Mouse (Mus musculus) large intestine, adult 2 months (tissue): ENCODE results near the gene Nrk. TPM values are rescaled to one million over a fixed set of nuclear protein-coding genes. Genes with fewer than 3 reads are reported as not detected.
A peak's percentile ranks its signal among the peaks of the same experiment; 100 is the strongest.

Experiments
- DNase-seq: peaks from one replicate; pipeline ENCODE4 v3.0.0-alpha.2; 2012; ENCODE audit warnings: low read depth, low spot score
- WGBS: fragments of 180-500 bp; shearing (Covaris S2); methylation state at CpG from one replicate; pipeline ENCODE4 v1.1.7; 2018; 5-methylcytosine and 5-hydroxymethylcytosine counted together
- polyA plus RNA-seq: library from polyadenylated mRNA; depleted of rRNA; stranded (reverse); fragments of >200 nt; gene quantifications from 2 replicates; pipeline ENCODE4 v1.2.3, GENCODE M21; 2012; rRNA removed

The Nrk gene
- polyA plus RNA-seq = not detected in 2 replicates

GRCm38 (mm10) chrX:138914041-138914776, at the start of gene Nrk:
Gene Nrk (plus strand): TSS chrX:138914430.
- DNase-seq = no peak
- WGBS = 20% methylated on average over 48 of the region's 55 CpGs

GRCm38 (mm10) chrX:138913366-138913765, 864 bp upstream of the Nrk start:
- DNase-seq = no peak
- 19% methylated on average over 8 of the region's 8 CpGs for WGBS

DNA sequence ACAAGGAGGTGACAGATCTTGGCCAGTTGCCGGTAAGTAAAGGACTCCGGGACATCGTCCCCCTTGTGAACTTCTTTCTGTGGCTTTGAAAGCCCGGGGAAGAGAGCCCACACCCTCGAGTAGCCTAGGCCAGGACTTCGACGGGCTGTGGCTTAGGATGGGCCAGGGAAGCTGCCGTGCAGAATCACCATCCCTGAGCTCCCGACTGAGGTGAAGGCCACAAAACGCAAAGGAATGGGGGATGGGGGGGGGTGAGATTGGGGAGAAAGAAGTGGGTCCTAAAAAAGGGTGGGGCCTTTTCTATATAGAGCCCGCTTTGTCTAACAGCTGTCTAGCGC, 516 bp downstream of the Nrk start:
- WGBS = 31% methylated on average over 12 of the region's 12 CpGs

DNA sequence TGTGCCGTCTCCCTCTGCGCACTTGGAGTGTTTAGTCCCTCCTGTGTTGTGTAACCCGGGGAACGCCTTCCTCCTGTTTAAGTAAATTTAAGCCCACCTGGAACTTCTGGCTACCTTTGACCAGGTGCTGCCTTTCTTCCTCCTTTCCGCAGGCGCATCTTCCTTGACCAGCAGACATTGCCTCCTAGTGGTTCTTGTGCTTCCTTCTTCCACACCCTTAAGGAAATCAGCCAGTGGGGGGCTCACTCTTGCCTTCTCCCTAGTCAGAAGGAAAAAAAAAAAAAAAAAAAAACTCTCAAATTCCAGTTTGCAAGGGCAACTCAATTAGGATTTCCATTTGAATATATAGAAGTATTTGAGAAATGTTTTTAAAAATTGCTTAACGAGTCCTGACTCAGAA, 4.8 kb downstream of the Nrk start:
- WGBS = 62% methylated on average over 7 of the region's 7 CpGs
- DNase-seq = no peak

More for the DNA sequence above, 516 bp downstream of the Nrk start:
- no peak for DNase-seq

DNA sequence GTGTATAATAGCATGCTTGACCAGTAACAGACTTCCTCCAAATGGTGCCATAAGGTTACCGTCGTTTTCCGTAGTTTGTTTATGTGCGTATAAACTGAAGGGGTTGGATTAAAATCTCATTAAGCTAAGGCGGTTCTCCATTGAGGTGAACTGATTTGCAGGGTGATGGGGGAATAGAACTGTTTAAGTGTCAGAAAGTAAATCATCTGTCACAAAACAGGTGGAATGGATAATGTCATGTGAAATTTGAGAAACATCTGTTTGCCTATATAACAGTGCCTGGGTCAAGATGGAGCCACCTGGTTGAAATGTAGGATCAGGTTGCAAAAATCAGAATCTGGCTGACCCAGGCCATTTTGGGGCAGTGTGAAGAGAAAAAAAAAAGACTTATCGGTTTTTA, 29.7 kb downstream of the Nrk start:
- WGBS = 84% methylated on average over 6 of the region's 6 CpGs
- DNase-seq = no peak

DNA sequence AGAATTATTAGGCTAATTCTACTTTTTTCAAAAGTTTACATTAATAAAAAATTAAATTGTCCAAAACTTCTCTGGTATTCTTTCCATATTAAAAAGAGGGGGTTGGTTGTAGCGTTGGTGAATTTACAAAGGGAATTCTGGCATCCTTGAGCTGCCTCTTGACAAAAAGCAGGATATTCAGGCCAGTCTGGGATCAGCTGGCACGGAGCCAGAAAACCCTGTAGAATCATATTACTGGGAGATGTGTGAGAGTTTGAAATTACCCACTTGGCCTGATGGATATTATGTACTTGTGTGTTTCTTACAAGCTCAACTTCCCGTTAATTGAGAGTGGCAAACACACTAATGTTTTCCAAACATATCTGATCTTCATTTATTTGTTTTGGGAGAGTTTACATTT, 46.5 kb downstream of the Nrk start:
- DNase-seq = no peak

GRCm38 (mm10) chrX:138978501-138978900, 64.3 kb downstream of the Nrk start:
- 46% methylated on average over 3 of the region's 3 CpGs for WGBS
- DNase-seq = no peak

More for the DNA sequence above, 46.5 kb downstream of the Nrk start:
- WGBS = 35% methylated on average over 3 of the region's 3 CpGs

GRCm38 (mm10) chrX:138979249-138979648, 65.0 kb downstream of the Nrk start:
- WGBS = 88% methylated on average over 2 of the region's 2 CpGs
- DNase-seq = no peak

GRCm38 (mm10) chrX:139014524-139014923, 100.3 kb downstream of the Nrk start:
- DNase-seq = no peak
- 69% methylated on average over 3 of the region's 3 CpGs for WGBS

GRCm38 (mm10) chrX:139016540-139016939, 102.3 kb downstream of the Nrk start:
- DNase-seq = no peak
- WGBS = 13% methylated on average over 1 of the region's 1 CpGs

GRCm38 (mm10) chrX:139026532-139027097, 112.4 kb downstream of the Nrk start:
- DNase-seq = no peak
- 59% methylated on average over 3 of the region's 3 CpGs for WGBS

- DNase-seq = no peak
- 51% methylated on average over 5 of the region's 5 CpGs for WGBS
Observed at GRCm38 (mm10) chrX:139027296-139027695, 113.1 kb downstream of the Nrk start.

- no peak for DNase-seq
- 64% methylated on average over 6 of the region's 6 CpGs for WGBS
Observed at GRCm38 (mm10) chrX:139027909-139028308, 113.7 kb downstream of the Nrk start.

GRCm38 (mm10) chrX:139037666-139038065, 123.4 kb downstream of the Nrk start:
- 86% methylated on average over 1 of the region's 1 CpGs for WGBS

GRCm38 (mm10) chrX:139039314-139039713, 125.1 kb downstream of the Nrk start:
- peak; percentile 25 for DNase-seq
- 37% methylated on average over 2 of the region's 2 CpGs for WGBS

More at GRCm38 (mm10) chrX:139037666-139038065, 123.4 kb downstream of the Nrk start:
- DNase-seq = no peak

DNA sequence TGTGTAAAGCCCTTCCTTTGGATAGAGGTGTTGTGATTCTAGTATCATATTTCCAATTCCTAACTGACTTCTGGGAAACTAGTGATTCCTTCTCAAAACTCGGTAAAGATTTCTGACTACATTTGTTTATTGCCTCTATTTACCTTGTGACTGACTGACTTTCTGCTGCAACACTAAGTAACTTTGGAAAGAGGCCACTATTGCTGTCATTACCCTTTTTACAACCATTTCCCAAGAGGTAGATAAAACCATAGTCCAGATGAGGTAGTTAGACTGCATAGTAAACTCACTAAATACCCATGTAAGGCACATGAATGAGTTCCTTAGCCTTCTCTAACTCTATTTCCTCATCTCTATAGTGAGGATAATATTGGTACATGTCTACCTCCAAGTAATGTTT, 126.9 kb downstream of the Nrk start:
- WGBS = 46% methylated on average over 1 of the region's 1 CpGs
- DNase-seq = no peak

DNA sequence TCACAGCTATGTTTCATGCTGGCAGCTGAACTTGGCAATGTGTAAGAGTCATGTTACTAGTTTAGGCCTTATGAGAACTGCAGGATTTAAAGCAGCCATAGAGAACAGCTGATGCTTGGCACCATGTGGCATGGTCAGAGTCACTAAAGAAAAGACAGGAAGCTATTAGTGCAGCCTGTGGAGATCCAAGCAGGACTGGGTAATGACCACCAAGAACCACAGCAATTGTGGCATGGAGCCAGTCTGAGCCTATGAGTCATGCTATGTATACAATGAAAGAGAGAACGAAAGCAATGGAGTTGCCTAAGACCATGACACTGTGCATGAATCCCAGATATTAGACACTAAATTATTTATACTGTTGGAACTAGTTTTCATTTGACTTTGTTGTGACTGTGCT, 137.7 kb downstream of the Nrk start:
- 22% methylated on average over 1 of the region's 1 CpGs for WGBS
- no peak for DNase-seq

DNA sequence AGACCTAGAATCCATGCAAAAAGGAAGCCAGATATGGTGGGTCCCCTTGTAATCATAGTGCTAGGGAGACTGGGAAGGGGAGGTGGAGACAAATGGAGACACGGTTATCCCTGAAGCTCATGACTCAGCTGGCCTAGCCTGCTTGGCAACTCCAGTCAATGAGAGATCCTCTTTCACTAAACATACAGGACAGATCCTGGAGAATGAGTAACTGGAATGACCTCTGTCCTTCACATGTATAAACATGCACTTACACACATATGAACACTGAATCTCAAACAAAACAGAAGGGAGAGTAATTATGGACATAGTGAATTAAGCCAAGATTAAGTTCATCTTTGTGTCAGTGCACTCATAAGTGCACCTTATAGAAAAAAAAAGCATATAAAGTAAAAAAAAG, 138.9 kb downstream of the Nrk start:
- 40% methylated on average over 1 of the region's 1 CpGs for WGBS
- no peak for DNase-seq
